Mouse (Mus musculus): Measurements from ENCODE around the gene Ldb3. TPM values are rescaled to one million over a fixed set of nuclear protein-coding genes. Genes with fewer than 3 reads are reported as not detected.

Ldb3 gene
- total RNA-seq, 2 experiments from 2014 or later, result 1.9 to 2.0 TPM

Other genes with a start within 250 kb of the Ldb3 start
- not detected for gene Fam25c, start 233.2 kb downstream of the Ldb3 start, total RNA-seq (2021)
- gene Sncg, start 213.9 kb downstream of the Ldb3 start, total RNA-seq (2021), result 1 to 10 TPM; 1.6 to 1.8 TPM
- 1 to 10 TPM; 4.0 to 4.5 TPM for gene Mmrn2, start 213.2 kb downstream of the Ldb3 start, total RNA-seq (2021)
- 10 to 100 TPM; 41.9 to 46.1 TPM for gene Bmpr1a, start 85.3 kb downstream of the Ldb3 start, total RNA-seq (2021)
- not detected for gene 9230112D13Rik, start 65.9 kb downstream of the Ldb3 start, total RNA-seq (2021)
- gene Opn4, start 11.5 kb upstream of the Ldb3 start, total RNA-seq (2021), result not detected
- gene Wapl, start 85.2 kb upstream of the Ldb3 start, total RNA-seq (2021), result 10 to 100 TPM; 42.2 to 43.5 TPM
- 10 to 100 TPM; 48.4 to 51.1 TPM for gene Grid1, start 231.4 kb upstream of the Ldb3 start, total RNA-seq (2021)

Data from layer of hippocampus, postnatal 10 days (tissue).